Mouse (Mus musculus) hindbrain, embryonic 12.5 days (tissue): Measurements from ENCODE around the gene Reln. TPM values are rescaled to one million over a fixed set of nuclear protein-coding genes. Genes with fewer than 3 reads are reported as not detected.

ENCODE experiments used
- ATAC-seq: fragments of 200-750 bp; cut with Nextera tagmentation; 2 replicates; pipeline ENCODE4 v1.8.0; 2017; ENCODE audit warnings: moderate TSS enrichment; ENCODE audit not compliant: low FRiP score
- H3K27ac ChIP-seq: fragments of 300-500 bp; sonication (generic); 2 replicates; pipeline ENCODE4 v1.5.1; 2016; ENCODE audit warnings: mild to moderate bottlenecking
- H3K27me3 ChIP-seq: fragments of 300-500 bp; sonication (generic); 2 replicates; pipeline ENCODE4 v1.6.1; 2016; ENCODE audit warnings: mild to moderate bottlenecking
- H3K36me3 ChIP-seq: fragments of 300-500 bp; sonication (generic); 2 replicates; pipeline ENCODE4 v1.6.1; 2016; ENCODE audit warnings: mild to moderate bottlenecking
- H3K4me1 ChIP-seq: fragments of 300-500 bp; sonication (generic); 2 replicates; pipeline ENCODE4 v1.6.1; 2016
- H3K4me2 ChIP-seq: fragments of 300-500 bp; sonication (generic); replicated peaks from 2 replicates; pipeline ENCODE4 v1.6.1; 2016; ENCODE audit warnings: mild to moderate bottlenecking
- H3K4me3 ChIP-seq: fragments of 300-500 bp; sonication (generic); 2 replicates; pipeline ENCODE4 v1.5.1; 2016; ENCODE audit warnings: mild to moderate bottlenecking
- H3K9ac ChIP-seq: fragments of 300-500 bp; sonication (generic); 2 replicates; pipeline ENCODE4 v1.6.1; 2016; ENCODE audit warnings: mild to moderate bottlenecking, moderate library complexity
- H3K9me3 ChIP-seq: fragments of 300-500 bp; sonication (generic); replicated peaks from 2 replicates; pipeline ENCODE4 v1.6.1; 2016; ENCODE audit warnings: mild to moderate bottlenecking
- WGBS: fragments of 180-500 bp; shearing (Covaris S2); methylation state at CpG from one replicate; pipeline ENCODE4 v1.1.7; 2016; 5-methylcytosine and 5-hydroxymethylcytosine counted together
- polyA plus RNA-seq: library from polyadenylated mRNA; unstranded; fragments of >200 nt; fragmentation: Nextera tagmentation; extraction: Ambion mirVana; gene quantifications from 2 replicates; pipeline ENCODE4 v1.2.1, GENCODE M21; 2016

Gene Reln
- polyA plus RNA-seq, 1 experiment from 2014 or later, result 12.9 TPM

- no peak for ATAC-seq
- no peaks in the 10 kb centered on the region for H3K36me3 ChIP-seq
- WGBS, result 73% methylated on average over 4 of the region's 4 CpGs
- no peak overlapping the region for H3K4me3 ChIP-seq
- H3K27ac ChIP-seq, result no peak overlapping the region
- 0 out of 2 replicates have a peak, but pooled peaks cover 5% of the 10 kb centered on the region for H3K4me1 ChIP-seq
- H3K4me2 ChIP-seq, result no peak overlapping the region
- H3K9ac ChIP-seq, result no peak overlapping the region
- no peaks in the 10 kb centered on the region for H3K27me3 ChIP-seq
- H3K9me3 ChIP-seq, result no peaks in the 10 kb centered on the region
Observed at GRCm38 (mm10) chr5:21931151-21931550, 413.4 kb downstream of the Reln start.

- 79% methylated on average over 6 of the region's 6 CpGs for WGBS
- no peak overlapping the region for H3K4me2 ChIP-seq
- no peaks in the 10 kb centered on the region for H3K36me3 ChIP-seq
- no peak overlapping the region for H3K9ac ChIP-seq
- ATAC-seq, result no peak
- no peaks in the 10 kb centered on the region for H3K27me3 ChIP-seq
- no peak overlapping the region for H3K27ac ChIP-seq
- no peak overlapping the region for H3K4me3 ChIP-seq
- no peaks in the 10 kb centered on the region for H3K9me3 ChIP-seq
- no peaks in the 10 kb centered on the region for H3K4me1 ChIP-seq
Observed at GRCm38 (mm10) chr5:21920310-21920709, 424.2 kb downstream of the Reln start.

GRCm38 (mm10) chr5:21919281-21919780 is 425.2 kb downstream of the Reln start:
- H3K36me3 ChIP-seq, result no peaks in the 10 kb centered on the region
- H3K27ac ChIP-seq, result no peak overlapping the region
- no peaks in the 10 kb centered on the region for H3K27me3 ChIP-seq
- no peak for ATAC-seq
- no peak overlapping the region for H3K9ac ChIP-seq
- H3K4me3 ChIP-seq, result no peak overlapping the region
- H3K9me3 ChIP-seq, result no peaks in the 10 kb centered on the region
- H3K4me1 ChIP-seq, result no peaks in the 10 kb centered on the region
- 71% methylated on average over 4 of the region's 4 CpGs for WGBS
- H3K4me2 ChIP-seq, result no peak overlapping the region

GRCm38 (mm10) chr5:21915973-21916372 is 428.5 kb downstream of the Reln start:
- H3K4me3 ChIP-seq, result no peak overlapping the region
- no peaks in the 10 kb centered on the region for H3K27me3 ChIP-seq
- no peaks in the 10 kb centered on the region for H3K36me3 ChIP-seq
- H3K4me1 ChIP-seq, result no peaks in the 10 kb centered on the region
- H3K9ac ChIP-seq, result no peak overlapping the region
- no peaks in the 10 kb centered on the region for H3K9me3 ChIP-seq
- no peak overlapping the region for H3K4me2 ChIP-seq
- no peak for ATAC-seq
- H3K27ac ChIP-seq, result no peak overlapping the region

GRCm38 (mm10) chr5:21914776-21915175 is 429.7 kb downstream of the Reln start:
- 80% methylated on average over 3 of the region's 3 CpGs for WGBS
- no peak overlapping the region for H3K4me2 ChIP-seq
- H3K36me3 ChIP-seq, result peaks cover under 1% of the 10 kb centered on the region; the same call in 1 of the 2 replicates
- H3K27me3 ChIP-seq, result no peaks in the 10 kb centered on the region
- ATAC-seq, result no peak
- no peaks in the 10 kb centered on the region for H3K9me3 ChIP-seq
- no peak overlapping the region for H3K9ac ChIP-seq
- H3K4me1 ChIP-seq, result no peaks in the 10 kb centered on the region
- no peak overlapping the region for H3K27ac ChIP-seq
- H3K4me3 ChIP-seq, result no peak overlapping the region

GRCm38 (mm10) chr5:21912835-21913530 is 431.5 kb downstream of the Reln start:
- no peak overlapping the region for H3K4me2 ChIP-seq
- ATAC-seq, result no peak
- H3K9ac ChIP-seq, result no peak overlapping the region
- H3K4me3 ChIP-seq, result no peak overlapping the region
- peaks cover 3% of the 10 kb centered on the region; the same call in 1 of the 2 replicates for H3K36me3 ChIP-seq
- no peak overlapping the region for H3K27ac ChIP-seq
- H3K9me3 ChIP-seq, result no peaks in the 10 kb centered on the region
- H3K27me3 ChIP-seq, result no peaks in the 10 kb centered on the region
- no peaks in the 10 kb centered on the region for H3K4me1 ChIP-seq
- WGBS, result 89% methylated on average over 23 of the region's 23 CpGs

GRCm38 (mm10) chr5:21910726-21911125 is 433.8 kb downstream of the Reln start:
- Histone ChIP-seq H3K36me3 (peaks cover 3% of the 10 kb centered on the region; the same call in 1 of the 2 replicates), H3K27ac (no peak overlapping the region), H3K4me2 (no peak overlapping the region), H3K4me3 (no peak overlapping the region), H3K9ac (no peak overlapping the region), H3K4me1 (no peaks in the 10 kb centered on the region), H3K9me3 (no peaks in the 10 kb centered on the region), H3K27me3 (no peaks in the 10 kb centered on the region)
- 94% methylated on average over 12 of the region's 12 CpGs for WGBS
- ATAC-seq, result no peak

GRCm38 (mm10) chr5:21909713-21910112 is 434.8 kb downstream of the Reln start:
- WGBS, result 76% methylated on average over 3 of the region's 3 CpGs
- Histone ChIP-seq H3K9me3 (no peaks in the 10 kb centered on the region), H3K4me3 (no peak overlapping the region), H3K27me3 (no peaks in the 10 kb centered on the region), H3K36me3 (peaks cover 3% of the 10 kb centered on the region; the same call in 1 of the 2 replicates), H3K4me1 (no peaks in the 10 kb centered on the region), H3K27ac (no peak overlapping the region), H3K4me2 (no peak overlapping the region), H3K9ac (no peak overlapping the region)
- no peak for ATAC-seq

GRCm38 (mm10) chr5:21901411-21901810 is 443.1 kb downstream of the Reln start:
- Histone ChIP-seq H3K9ac (no peak overlapping the region), H3K9me3 (no peaks in the 10 kb centered on the region), H3K27me3 (no peaks in the 10 kb centered on the region), H3K4me2 (no peak overlapping the region), H3K4me1 (no peaks in the 10 kb centered on the region), H3K36me3 (no peaks in the 10 kb centered on the region), H3K27ac (no peak overlapping the region), H3K4me3 (no peak overlapping the region)
- ATAC-seq, result no peak
- WGBS, result 62% methylated on average over 12 of the region's 12 CpGs

- H3K4me2 ChIP-seq, result no peak overlapping the region
- H3K36me3 ChIP-seq, result no peaks in the 10 kb centered on the region
- no peak overlapping the region for H3K27ac ChIP-seq
- H3K27me3 ChIP-seq, result no peaks in the 10 kb centered on the region
- no peak overlapping the region for H3K4me3 ChIP-seq
- no peaks in the 10 kb centered on the region for H3K4me1 ChIP-seq
- WGBS, result 74% methylated on average over 6 of the region's 6 CpGs
- no peak overlapping the region for H3K9ac ChIP-seq
- no peak for ATAC-seq
- H3K9me3 ChIP-seq, result no peaks in the 10 kb centered on the region
Observed at GRCm38 (mm10) chr5:21900891-21901290, 443.6 kb downstream of the Reln start.

- no peak for ATAC-seq
- H3K4me2 ChIP-seq, result no peak overlapping the region
- H3K4me3 ChIP-seq, result no peak overlapping the region
- H3K27me3 ChIP-seq, result no peaks in the 10 kb centered on the region
- no peak overlapping the region for H3K9ac ChIP-seq
- 85% methylated on average over 6 of the region's 6 CpGs for WGBS
- H3K36me3 ChIP-seq, result no peaks in the 10 kb centered on the region
- no peaks in the 10 kb centered on the region for H3K9me3 ChIP-seq
- no peaks in the 10 kb centered on the region for H3K4me1 ChIP-seq
- no peak overlapping the region for H3K27ac ChIP-seq
Observed at GRCm38 (mm10) chr5:21898875-21899274, 445.6 kb downstream of the Reln start.

- WGBS, result 74% methylated on average over 14 of the region's 14 CpGs
- no peaks in the 10 kb centered on the region for H3K9me3 ChIP-seq
- no peak for ATAC-seq
- H3K4me2 ChIP-seq, result no peak overlapping the region
- no peak overlapping the region for H3K27ac ChIP-seq
- H3K4me1 ChIP-seq, result no peaks in the 10 kb centered on the region
- no peaks in the 10 kb centered on the region for H3K36me3 ChIP-seq
- H3K27me3 ChIP-seq, result no peaks in the 10 kb centered on the region
- H3K9ac ChIP-seq, result no peak overlapping the region
- H3K4me3 ChIP-seq, result no peak overlapping the region
Observed at GRCm38 (mm10) chr5:21896586-21896985, 447.9 kb downstream of the Reln start.

GRCm38 (mm10) chr5:21894168-21894567 is 450.3 kb downstream of the Reln start:
- Histone ChIP-seq H3K4me2 (no peak overlapping the region), H3K27me3 (no peaks in the 10 kb centered on the region), H3K9me3 (no peaks in the 10 kb centered on the region), H3K36me3 (no peaks in the 10 kb centered on the region), H3K4me1 (no peaks in the 10 kb centered on the region), H3K4me3 (no peak overlapping the region), H3K27ac (no peak overlapping the region), H3K9ac (no peak overlapping the region)
- no peak for ATAC-seq
- 91% methylated on average over 3 of the region's 3 CpGs for WGBS
